Mouse (Mus musculus) naive thymus-derived CD4-positive, alpha-beta T cell, adult 2 months (primary cell): Measurements from ENCODE around the gene Myt1.
"Not testable (repeated sequence)": the region's sequence is repeated elsewhere in the genome, so short reads cannot be mapped to it uniquely, and the experiment has no call there.

Source experiments
- DNase-seq: peaks from one replicate; pipeline ENCODE4 v3.0.0-alpha.2; 2011; ENCODE audit warnings: low read depth

Myt1 gene

GRCm38 (mm10) chr2:181781421-181781820 is 18.3 kb downstream of the Myt1 start:
- no peak for DNase-seq

GRCm38 (mm10) chr2:181787852-181788251 is 24.7 kb downstream of the Myt1 start:
- DNase-seq, result no peak

DNA sequence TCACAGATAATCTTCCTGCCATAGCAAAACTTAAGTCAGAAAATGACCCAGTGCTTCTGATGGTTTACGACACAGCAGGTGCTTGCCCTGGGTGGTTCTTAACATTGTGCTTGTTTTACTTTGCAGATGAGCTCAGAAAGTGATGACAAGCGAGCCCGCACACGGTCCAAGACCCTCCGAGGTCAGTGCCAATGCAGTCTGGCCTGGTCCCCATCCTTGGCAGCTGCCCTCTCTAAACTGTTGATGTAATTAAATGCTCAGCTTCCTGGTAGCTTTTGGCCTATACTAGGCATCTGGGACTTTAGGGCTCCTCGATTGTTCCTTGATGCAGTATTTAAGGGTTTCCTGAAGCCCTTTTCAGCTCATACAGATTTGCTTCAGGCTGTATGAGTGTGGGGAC is 26.3 kb downstream of the Myt1 start:
- no peak for DNase-seq

DNA sequence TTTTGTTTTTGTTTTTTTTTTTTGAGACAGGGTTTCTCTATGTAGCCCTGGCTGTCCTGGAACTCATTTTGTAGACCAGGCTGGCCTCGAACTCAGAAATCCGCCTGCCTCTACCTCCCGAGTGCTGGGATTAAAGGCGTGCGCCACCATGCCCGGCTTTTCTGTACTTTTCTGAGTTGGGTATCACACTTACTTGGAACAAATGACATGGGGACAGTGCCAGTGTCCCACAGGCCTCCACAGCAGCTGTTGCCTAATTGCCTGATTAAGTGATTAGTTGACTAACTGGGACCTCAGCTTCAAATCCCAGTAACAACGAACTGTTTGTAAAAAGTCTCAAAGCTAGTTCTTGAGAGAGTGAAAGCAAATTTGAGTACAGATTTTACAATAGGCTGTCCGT is 30.1 kb downstream of the Myt1 start:
- DNase-seq, result not testable (repeated sequence)

DNA sequence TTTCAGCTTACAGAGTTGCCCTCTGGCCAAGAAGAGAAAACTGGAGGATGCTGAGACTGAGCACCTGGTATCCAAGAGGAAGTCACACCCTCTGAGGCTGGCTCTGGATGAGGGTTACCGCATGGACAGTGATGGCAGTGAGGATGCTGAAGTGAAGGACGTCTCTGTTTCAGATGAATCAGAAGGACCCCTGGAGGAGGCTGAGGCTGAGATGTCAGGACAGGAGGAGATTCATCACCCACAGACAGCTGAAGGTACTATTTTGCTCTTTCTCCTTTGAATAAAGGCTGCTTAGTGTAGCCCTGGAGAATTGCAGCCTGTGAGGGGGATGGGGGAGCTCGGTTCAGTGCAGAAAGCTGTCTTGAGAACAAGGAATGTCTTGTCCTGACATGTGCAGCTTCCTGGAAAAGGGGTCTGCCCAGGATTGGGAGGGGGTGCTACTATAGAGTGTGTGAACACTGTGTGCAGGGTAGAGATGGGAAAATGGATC is 32.6 kb downstream of the Myt1 start:
- no peak for DNase-seq

- DNase-seq, result no peak
Measured at GRCm38 (mm10) chr2:181797672-181798071, 34.5 kb downstream of the Myt1 start.

GRCm38 (mm10) chr2:181829032-181829650 is 66.0 kb downstream of the Myt1 start:
- no peak for DNase-seq

DNA sequence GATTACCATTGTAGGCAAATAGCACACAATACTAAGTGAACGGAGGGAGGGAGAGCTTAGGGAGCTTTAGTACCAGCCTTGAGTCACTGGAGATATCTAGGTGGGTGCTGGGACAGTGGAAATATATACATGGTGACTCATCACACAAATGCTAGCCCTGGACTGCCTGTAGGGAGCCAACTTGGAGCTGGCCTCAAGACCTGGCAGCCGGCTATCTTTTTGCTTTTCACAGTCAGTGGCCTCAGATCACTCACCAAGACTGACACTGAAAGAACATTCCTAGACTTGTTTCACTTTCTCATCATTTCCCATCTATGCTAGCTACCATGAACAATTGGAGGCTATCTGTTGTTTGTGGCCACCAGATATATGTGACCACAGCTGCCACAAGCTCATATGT is 69.6 kb downstream of the Myt1 start:
- DNase-seq, result no peak

DNA sequence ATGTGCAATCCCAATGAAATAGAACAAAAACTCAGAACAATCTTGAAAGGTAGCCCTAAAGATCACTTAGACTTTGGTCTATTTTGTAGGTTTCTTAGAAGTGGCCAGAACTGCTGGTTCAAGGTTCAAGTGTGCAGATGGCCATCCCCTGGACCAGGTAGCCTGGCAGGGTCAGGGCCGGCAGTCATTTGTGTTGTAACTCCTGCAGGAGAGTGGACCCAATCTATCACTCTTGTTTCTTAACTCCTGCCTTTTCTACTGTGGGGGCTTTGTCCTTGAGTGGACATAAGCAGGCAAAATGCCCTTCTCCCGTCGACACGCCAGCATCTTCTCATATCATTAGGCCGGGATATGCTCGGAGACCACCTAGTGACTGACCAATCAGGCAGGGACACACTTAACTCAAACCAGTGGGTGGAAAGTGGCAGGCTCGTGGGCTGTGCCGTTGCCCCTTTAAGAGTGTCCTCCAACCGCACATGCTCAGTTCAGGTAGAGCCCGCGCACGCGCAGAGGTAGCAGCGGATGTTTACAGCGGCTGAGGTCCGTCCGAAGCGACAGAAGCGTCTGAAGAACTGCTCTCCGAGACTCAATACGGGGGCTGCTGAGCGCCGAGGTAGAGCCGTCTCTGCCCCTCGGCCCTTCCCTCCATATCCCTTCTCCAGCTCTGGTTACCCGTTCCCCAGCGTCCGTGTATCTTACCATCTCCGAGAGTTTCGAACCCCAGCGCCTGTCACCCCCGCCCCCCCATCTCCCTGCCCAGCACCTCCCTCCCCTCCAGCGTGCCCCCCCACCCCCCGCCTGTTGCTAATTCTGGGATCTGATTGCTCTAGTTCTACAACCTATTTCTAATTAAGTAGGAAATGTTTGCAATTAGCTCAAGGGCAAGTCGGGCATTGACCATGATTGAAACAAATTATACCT is 74.5 kb downstream of the Myt1 start, which contains the start of gene Pcmtd2:
Pcmtd2 (plus strand) TSS at position 483 of the 921 bp plus-strand sequence.
- peak; percentile 94 for DNase-seq

DNA sequence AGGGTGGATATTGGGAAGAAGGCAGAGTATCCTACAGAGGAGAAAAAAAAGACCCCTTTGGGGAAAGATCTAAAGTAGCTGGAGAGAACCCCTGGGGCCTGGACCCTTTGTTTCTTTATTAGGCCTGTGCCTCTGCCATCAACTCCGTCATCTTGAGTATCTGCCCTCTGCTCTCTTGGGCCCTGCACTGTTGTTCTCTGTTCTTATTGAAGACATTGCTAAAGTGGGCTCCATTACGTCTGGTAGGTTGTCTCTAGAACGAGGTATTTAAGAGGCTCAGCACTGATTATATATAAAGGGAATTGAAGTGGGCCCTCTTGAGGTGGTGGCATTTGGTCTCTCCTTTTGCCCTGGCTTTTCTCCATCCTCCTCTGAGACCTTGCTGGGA is 75.2 kb downstream of the Myt1 start:
- DNase-seq, result no peak

GRCm38 (mm10) chr2:181845709-181846394 is 82.7 kb downstream of the Myt1 start:
- DNase-seq, result no peak

GRCm38 (mm10) chr2:181863791-181864535 is 100.8 kb downstream of the Myt1 start, which contains the start of gene Polr3k:
Gene Polr3k (plus strand): TSS chr2:181864337.
- DNase-seq, result peak; percentile 96

GRCm38 (mm10) chr2:181864536-181864860 is 101.4 kb downstream of the Myt1 start:
- no peak for DNase-seq

DNA sequence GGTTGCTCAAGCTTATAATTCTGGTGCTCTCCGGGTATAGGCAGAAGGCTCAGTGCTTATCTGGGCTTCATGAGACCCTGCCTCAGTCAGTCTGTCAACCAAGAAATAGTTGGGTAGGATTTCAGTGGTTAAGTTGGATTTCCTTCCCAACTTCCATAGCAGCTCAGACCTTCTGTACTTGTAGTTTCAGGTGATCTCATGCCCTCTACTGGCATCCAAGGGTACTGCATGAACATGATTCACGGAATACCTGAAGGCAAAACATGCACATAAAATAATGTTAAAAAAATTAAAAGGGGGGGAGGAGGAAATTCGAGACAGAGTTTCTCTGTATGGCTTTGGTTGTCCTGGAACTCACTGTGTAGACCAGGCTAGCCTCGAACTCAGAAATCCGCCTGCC is 103.8 kb downstream of the Myt1 start:
- DNase-seq, result peak; percentile 82

DNA sequence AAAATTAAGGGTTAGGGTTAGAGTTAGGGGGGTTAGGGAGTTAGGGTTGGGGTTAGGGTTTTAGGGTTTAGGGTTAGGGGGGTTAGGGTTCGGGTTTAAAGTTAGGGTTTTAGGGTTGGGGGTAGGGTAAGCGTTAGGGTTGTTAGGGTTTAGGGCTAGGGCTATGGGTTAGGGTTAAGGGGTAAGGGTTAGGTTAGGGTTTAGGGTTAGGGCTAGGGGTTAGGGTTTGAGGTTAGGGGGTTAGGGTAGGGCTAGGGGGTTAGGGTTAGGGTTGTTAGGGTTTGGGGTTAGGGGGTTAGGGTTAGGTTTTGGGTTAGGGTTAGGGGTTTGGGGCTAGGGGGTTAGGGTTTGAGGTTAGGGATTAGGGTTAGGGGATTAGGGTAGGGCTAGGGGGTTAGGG is 107.9 kb downstream of the Myt1 start:
- DNase-seq, result no peak
